Mouse (Mus musculus) mesoderm, embryonic 11.5 days (tissue): Measurements from ENCODE around the gene Brat1.
A peak's percentile ranks its signal among the peaks of the same experiment; 100 is the strongest.

ENCODE experiments used
- DNase-seq: peaks from one replicate; pipeline ENCODE4 v3.0.0-alpha.2; 2012; ENCODE audit warnings: low read depth, low spot score

Brat1 gene

DNA sequence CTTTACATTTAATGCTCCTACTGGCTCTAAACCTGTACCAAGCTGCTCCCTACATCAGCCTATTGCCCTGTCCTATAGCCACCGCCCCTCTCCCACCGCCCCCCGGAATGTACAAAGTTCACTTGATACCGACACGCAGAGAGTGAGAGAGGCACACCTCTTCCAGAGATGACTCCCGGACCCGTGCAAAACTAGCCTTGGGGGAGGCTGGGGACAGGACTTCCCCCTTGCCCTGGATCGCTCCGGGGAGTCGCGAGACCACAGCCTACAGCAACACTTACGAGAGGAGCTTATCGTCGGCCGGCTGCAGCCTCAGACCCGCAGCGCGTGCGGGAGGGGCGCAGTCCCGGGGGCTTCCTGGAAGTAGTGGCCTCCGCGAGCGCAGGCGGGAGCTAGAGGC lies 3.1 kb upstream of the Brat1 start:
- peak; percentile 54 for DNase-seq

DNA sequence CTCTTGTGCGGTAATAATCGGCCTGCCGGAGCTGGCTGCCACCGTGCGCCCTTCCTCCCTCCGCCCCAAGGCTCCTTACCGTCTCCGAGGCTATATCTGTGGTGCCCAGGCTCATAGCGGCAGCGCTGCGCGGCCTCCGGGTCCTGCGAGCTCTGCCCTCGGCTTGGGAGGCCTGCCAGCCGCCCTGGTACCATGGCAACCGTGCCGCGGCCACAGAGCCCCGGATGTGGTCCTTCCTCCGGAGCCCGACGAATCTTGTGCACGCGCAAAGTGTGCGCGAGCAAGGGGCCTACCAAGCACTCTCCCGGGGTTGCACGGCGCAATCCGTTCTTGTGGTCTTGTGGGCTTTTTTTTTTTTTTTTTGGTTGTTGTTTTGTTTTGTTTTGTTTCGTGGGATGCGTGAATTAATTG lies 2.7 kb upstream of the Brat1 start, which contains the start of gene Iqce:
Gene Iqce, minus strand, starts transcription at position 276 of the 411 bp plus-strand sequence.
- peak; percentile 94 for DNase-seq

DNA sequence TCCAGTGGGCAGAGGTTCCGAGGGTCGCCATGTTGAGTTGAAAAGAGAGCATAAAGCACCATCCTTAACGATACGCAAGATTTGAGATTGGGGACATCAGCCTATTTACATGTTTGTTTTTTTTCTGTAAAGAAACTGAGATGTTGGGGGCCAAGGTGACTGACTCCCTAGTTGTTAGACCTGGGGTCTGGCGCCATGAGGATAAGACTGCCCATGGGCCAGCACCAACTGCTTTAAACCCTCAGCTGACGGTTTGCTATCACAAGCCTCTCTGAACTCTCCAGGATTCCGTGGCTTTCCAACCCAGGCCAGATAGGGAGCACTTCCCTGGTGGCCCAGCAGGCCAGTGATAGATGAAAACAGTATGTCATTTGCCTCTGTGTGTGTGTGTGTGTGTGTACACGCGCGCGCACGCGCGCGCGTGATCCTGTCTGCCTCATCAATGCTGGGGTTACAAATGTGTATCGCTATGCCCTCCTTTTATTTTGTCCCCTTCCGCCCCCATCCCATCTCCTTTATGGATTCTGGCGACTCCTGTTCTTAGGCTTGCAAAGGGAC lies 2.1 kb upstream of the Brat1 start:
- no peak for DNase-seq

DNA sequence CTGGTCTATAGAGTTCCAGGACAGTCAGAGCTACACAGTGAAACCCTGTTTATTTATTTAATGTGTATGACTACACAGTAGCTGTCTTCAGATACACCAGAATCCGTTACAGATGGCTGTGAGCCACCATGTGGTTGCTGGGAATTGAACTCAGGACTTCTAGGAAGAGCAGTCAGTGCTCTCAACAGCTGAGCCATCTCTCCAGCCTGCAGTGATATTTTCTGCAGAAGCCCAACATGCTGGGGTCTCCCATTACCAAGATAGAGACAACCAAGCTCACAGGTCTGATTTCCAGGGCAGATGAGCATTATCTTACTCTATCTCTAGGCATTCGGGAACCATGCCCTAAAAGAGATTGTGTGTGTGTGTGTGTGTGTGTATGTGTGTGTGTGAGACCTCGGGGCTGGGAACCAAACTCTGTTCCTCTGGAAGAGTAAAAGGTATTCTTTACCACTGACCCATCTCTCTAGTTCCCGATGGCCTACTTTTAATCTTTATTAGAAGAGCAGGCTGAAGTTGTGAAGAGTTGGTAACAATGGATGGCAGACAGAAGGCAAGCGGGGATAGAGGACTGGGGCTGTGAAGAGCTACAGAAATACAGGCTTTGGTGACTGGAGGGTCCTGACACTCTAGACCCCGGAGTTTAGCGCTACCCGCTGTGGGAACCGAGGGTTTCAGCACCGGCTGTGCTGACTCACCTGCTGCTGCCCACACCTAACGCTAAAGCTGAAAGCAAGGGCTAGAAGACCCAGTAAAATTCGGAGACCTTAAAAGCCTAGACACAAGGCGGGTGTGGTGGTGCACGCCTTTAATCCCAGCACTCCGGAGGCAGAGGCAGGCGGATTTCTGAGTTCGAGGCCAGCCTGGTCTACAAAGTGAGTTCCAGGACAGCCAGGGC lies 1.1 kb upstream of the Brat1 start:
- DNase-seq = no peak

DNA sequence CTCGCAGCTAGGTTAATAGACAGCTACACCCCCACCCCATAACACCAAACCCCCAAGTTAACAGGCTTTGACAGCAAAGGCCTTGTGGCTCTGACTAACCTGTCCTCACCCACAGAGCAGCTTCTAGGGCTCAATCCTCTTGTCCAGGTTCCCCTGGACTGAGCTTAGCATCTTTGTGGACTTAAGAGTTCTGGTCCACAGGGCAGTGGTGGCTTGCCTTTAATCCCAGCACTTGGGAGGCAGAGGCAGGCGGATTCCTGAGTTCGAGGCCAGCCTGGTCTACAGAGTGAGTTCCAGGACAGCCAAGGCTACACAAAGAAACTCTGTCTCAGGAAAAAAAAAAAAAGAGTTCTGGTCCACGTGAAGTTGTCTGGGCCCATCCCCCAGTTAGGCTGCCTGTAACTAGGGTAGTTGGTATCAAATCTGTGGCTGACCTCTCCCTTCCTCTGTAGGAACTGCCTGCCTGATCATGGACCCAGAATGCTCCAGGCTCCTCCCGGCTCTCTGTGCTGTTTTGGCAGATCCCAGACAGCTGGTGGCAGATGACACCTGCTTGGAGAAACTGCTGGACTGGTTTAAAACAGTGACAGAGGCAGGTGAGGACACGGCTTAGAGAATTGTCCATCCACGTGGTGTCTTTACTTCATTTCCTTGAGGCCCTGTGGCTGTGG lies 825 bp downstream of the Brat1 start:
- DNase-seq = no peak

DNA sequence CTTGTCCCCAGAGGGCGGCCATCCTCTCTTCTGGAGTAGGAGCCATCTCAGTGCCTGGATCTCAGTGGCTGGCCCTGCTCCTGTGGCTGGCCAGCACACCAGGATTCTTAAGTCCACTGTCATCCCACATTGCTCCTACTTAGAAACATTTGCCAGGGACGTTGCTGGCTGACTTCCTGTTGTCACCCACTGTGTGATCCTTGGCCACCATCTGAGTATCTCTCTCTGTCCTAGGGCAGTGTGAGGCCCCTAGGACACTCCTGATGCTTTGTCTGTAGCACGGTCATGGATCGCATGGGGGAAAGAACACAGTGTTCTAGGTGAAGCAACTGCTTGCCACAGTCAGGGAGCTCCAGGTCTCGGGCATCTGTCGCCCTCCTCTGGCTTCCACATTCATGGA lies 5.5 kb downstream of the Brat1 start:
- DNase-seq = no peak

DNA sequence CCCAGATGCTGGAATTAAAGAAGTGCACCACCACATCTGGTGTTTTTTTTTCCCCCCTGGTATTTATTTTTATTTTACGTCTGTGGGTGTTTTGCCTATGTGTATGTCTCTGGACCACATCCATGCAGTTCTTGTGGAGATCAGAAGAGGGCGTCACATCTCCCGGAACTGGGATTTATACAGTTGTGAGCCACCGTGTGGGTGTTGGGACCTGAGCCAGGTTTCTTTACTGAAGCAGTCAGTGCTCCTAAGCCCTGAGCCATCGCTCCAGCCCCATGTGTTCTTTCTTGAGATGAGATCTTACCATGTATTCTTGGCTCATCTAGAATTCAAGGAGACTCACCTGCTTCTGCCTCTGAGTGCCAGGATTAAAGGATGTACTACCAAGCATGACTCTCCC lies 6.2 kb downstream of the Brat1 start:
- no peak for DNase-seq

DNA sequence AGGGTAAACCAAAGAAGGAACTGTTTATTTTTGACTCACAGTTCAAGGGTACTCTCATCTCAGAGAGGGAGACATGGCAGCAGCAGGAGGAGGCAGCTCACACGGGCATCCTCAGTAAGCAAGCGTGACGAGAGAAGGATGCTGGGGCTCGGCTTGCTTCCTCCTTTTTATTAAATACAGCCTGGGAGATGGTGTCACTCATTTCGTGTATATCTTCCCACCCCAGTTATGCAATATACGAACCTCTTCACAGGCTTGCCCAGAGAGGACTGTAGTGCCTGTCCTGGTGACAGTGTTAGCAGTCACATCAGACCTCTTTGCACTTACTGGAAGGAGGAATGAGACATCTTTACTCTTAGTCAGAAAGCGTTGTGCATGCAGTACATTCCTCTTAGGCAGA lies 16.0 kb downstream of the Brat1 start:
- DNase-seq = no peak

DNA sequence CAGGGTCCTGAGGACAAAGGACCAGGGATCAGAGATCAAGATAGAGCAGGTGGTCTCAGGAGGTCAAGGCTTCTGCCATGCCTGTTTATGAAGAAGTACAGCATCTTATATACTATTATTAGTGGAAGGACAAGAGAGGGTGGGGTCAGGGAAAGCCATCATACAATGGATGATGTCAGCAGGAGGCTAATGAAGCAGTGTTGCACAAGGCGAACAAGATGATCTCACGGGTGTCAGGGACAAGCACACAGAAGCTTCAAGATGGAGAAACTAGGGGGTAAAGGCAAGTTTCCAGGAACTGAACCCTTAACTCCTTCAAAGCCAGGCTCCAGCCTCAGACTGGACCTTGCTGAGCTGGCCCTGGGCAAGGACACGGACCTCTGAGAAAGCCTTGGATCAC lies 17.3 kb downstream of the Brat1 start:
- DNase-seq = no peak

DNA sequence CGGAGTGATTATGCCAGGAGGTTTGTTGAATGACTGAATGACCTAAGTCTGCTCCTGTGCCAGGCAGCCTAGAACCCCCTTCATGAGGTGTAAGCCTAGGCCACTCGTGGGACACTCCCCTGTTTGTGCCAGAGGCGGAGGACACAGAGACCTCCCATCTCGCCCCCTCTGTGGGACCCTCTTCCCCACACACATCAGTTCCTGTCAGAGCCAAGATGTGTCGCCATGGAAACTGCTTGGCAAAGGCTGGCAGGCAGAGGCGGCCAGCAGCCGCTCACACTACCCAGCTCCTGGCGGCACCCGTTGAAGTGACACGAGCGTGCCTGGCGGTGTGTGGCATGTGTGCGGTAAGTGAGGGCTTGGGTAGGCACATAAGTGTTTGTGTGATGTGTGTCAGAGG lies 19.0 kb downstream of the Brat1 start, which contains the start of gene Amz1:
Gene Amz1, plus strand, starts transcription at position 306 of the 400 bp plus-strand sequence.
- no peak for DNase-seq

DNA sequence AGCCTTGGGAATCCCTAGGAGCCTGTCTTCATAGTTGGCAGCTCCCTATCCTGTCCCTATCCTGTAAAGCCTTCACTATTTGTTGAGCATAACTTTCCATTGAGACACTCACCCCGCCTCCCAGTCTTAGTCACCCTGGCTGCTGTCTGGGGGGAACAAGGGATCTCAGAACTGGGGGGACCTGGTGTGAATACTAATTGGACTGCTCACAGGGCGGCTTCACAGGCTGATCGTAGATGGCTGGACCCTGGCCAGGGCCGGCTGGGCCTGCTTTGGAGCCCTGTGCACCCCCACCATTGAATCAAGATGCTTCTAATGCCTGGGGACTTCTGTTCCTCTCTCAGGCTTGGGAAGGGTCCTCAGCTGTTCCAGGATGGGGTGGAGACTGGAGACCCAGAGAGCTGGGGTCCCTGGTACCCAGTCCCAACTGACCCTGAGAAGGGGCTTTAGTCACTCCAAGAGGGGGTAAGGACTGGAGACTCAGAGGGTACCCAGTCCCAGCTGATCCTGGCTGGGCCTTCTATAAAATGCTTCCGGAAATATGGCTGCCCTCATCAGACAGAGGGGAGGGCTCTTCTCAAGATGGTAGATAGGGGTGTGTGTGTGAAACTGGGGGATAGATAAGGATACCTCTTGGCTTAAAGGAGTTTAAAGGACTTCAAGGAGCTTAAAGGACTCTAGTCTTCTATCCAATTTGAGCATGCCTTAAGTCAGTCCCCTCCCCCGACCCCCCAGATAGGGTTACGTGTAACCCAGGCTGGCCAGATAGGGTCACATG lies 21.4 kb downstream of the Brat1 start:
- no peak for DNase-seq

DNA sequence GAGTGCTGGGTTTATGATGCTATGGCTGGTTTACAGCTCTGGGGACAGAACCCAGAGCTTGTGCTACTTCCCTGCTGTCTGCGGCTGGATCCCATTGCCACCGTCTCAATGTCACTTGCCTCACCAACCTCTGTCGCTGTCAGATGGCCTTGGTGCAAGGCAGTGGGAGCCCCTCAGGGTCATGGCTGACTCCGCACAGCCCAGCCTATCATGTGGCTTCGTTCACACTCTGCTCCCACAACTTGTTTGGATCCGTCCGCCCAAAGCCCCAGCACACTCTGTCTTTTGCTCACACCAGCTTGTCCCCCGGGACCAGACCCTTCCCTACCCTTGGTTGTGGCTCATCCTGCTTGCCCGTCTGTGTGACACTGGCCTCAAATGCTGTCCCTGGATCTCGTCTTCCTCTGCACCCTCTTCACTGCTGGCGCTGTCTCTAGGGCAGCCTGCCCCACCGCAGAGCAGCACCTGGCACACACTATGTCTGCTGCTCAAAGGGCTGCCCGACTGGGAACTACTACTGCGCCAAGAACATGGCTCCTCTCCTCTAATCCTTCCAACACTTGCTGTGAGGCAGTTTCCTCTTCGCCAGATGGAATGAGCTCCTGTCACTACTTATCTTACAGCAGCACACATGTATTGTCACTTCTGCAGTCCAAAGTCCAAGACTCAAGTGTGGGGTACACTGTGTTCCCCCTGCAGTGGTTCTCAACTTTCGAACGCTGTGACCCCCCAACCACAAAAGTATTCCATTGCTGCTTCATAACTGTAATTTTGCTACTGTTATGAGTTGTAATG lies 22.3 kb downstream of the Brat1 start:
- DNase-seq = no peak

DNA sequence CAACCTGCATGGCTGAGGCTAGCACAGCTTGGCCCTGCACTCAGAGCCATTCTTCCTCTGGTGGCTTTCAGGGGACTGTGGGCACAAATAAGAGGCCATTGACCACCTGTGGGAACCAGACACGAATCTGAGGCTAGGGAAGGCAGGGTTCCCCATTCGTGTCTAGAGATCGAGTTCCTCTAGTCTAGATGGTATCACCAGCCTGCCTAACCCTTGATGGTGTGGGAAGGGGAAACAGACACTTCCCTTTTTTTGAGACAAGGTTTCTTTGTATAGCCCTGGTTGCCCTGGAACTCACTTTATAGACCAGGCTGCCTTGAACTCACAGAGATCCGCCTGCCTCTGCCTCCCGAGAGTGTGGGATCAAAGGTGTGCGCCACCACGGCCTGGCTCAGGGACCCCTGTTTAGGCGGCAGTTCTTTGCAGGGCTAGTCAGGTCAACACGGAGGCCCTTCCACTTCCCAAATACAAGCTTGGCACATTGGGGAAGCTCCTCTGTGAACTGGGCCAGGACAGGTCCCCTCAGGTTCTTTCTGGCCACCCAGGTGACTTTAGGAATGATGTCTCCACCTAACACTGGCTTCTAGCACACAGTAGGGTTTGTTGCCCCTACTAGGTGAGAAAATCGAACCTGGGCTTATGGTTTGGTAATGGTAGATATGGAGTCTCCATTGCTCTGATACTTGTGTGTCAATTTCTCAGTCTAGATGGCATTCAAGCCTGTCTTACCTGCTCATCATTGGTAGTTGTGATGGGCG lies 26.4 kb downstream of the Brat1 start:
- no peak for DNase-seq

DNA sequence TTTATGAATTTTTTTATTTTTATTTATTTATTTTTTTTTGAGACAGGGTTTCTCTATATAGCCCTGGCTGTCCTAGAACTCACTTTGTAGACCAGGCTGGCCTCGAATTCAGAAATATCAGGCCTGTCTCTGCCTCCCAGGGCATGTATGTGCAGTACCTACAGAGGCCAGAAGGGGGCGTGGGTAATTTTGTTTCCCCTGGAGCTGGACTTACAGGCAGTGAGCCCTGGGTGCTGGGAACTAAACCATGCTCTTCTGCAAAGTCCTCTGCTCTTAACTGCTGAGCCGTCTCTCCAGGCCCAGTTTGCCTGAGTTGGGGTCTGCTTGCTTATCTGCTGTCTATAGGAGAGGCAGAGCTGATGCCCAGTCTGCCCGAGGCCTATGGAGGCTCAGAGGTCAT lies 27.4 kb downstream of the Brat1 start:
- DNase-seq = no peak

DNA sequence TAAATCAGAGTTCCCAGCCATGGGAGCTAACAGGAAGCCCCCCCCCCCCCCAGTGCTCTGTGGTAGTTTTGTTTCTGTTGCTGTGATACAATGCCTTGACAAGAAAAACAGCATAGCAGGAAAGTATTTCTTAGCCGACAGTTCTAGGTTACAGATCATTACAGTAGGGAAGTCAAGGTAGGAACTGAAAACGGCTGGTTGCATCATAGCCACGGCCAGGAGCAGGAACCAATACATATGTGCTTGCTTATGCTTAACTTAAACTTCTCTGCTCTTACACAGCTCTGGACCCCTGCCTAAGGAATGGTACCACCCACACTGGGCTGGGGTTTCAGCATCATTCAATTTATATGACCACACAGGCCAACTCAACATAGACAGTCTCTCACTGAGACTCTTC lies 28.5 kb downstream of the Brat1 start:
- no peak for DNase-seq

DNA sequence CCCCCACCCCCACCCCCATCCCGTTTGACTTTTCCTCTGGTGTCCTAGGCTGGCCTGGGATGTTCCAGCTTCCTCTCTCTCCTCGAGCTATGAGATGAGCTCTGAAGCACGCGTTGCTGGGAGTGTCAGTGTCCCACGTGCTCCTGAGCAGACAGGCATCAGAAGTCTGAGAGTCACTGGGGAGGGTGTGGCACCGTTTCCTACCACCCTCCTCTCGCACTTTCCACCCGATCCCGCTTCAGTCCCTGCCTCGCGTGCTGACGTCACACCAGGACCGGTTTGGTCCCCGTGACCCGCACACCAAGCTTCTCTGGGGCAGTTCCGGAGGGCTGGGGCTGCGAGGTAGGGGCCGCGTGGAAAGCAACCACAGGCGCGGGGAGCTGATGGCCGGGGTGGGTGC lies 30.5 kb downstream of the Brat1 start:
- peak; percentile 49 for DNase-seq

DNA sequence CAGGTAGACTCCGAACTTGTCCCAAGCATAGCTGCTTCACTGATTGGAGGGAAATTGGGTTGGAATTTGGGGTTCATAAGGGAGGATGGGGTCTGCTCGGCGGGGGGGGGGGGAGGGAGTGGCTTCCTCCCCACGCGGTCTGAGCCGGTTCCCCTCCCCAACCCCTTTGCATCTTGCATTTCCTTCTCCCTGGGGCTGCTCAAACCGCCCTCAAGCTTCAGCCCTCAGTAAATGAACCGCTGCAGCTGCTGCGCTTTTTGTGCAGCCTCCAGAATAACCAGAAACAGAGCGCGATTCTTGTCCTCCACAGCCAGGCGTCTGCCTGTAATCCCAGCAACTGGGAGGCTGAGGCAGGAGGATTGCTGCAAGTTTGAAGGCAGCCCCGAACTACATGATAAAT lies 31.4 kb downstream of the Brat1 start:
- DNase-seq = no peak

DNA sequence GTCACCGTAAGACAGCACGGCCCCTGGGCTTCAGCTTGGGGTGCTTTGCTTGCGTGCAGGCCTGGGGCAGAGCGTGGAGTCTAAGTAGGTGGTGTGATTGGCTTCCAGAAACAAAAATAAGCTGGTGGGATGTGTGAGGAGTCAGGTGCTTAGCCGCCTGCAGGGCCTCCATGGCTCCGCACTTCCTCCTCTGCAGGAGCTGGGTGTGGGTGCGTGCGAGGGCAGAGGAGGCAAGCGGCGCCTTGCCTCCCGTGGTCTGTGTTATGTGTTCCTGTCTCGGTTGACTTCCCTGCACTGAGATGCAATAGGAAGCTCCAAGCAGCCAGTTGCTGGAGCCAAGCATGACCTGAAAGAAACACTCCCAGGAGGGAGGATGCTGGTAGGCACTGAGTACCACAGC lies 35.0 kb downstream of the Brat1 start:
- no peak for DNase-seq

DNA sequence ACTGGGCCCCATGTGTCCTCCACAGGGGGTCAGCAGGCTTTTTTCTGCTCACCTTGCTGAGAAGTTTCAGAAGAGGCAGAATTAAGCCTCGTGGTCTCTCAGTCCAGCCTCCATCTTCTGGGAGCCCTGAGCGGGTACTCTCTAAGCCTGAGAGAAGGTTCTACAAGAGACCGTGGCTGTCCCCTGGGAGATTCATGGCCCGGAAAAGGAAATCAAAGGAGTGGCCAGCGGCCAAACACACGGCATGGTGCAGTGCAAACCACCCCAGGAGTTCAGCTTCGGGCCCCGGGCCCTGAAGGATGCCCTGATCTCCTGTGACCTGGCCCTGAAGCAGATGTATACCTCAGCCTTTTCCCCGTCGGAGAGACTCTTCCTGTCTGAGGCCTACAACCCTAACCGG lies 36.2 kb downstream of the Brat1 start:
- no peak for DNase-seq

DNA sequence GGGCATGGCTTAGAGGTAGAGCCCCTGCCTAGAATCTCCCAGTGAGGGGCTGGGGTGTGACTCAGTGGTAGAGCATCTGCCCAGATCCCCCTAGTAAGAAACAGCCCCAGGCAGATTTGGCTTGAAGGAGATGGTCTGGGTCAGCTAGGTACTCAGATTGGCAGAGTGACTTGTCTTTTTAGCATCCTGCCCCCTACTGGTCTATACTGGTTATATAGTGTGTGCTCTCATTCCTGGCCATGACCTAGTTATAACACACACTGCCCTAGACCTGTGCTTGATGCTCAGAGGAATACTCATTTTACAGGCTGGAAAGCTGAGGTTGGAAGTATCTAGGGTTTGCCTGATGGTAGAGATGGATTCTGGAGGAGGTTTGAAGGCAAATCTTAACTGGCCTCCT lies 37.1 kb downstream of the Brat1 start:
- DNase-seq = no peak
